Mouse (Mus musculus) CD4-positive, CD25-positive, alpha-beta regulatory T cell, adult 4 months (primary cell): ENCODE measurements around the gene Znhit1. TPM values are rescaled to one million over a fixed set of nuclear protein-coding genes. Genes with fewer than 3 reads are reported as not detected.
"Not testable (repeated sequence)": the region's sequence is repeated elsewhere in the genome, so short reads cannot be mapped to it uniquely, and the experiment has no call there.

Experiments
- ATAC-seq: one replicate; pipeline ENCODE4 v1.8.0; 2017
- polyA plus RNA-seq, 2 experiments: library from polyadenylated mRNA; unstranded; fragments of 100-300 nt; shearing (Covaris generic); gene quantifications; one replicate each; pipeline ENCODE4 v1.2.1; 2017

Gene Znhit1
- polyA plus RNA-seq, 2 experiments from 2014 or later: 50.3 to 67.0 TPM

GRCm38 (mm10) chr5:136950521-136950920 lies 37.3 kb downstream of the Znhit1 start:
- ATAC-seq: no peak

DNA sequence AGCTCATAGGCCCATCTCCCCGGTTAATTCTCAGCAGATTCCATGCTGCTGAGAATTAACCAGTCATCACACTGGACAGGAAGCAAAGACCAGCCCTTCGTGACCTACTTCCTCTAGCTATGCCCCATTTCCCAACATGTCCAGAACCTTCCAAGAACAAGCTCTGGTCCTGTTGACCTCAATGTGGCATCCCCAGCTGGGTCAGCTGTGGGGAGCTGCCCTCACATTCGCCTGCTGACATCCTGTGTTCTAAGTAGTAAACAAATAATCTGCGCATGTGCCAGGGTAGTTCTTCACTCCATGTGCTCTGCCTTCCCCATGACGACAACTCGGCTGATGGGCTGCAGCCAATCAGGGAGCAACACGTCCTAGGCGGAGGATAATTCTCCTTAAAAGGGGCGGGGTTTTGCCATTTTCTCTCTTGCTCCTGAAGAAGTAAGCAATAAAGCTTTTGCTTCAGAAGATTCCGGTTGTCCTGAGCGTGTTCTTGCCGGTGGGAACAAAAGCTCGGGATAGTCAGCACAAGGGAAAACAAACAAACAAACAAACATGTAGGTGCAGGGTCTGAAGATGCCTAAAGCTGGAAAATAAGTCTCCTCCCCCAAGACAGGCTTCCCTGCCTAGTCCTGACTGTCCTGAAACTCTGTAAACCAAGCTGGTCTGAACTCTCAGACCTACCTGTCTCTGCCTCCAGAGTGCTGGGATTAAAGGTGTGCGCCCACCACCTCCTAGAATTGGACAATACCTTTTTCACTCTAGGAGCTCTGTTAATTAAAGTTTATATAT lies 38.1 kb downstream of the Znhit1 start:
- ATAC-seq: not testable (repeated sequence)

DNA sequence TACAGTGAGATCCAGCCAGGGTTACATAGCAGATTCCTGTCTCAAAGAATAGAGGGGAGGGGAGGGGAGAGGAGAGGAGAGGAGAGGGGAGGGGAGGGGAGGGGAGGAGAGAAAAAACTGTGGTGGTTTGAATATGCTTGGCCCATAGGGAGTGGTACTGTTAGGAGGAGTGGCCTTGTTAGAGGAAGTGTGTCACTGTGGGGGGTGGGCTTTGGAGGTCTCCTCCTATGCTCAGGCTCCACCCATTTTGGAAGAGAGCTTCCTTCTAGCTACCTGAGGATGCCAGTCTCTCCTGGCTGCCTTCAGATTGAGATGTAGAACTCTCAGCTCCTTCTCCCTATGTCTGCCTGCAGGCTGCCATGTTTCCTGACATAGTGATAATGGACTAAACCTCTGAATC lies 39.9 kb downstream of the Znhit1 start:
- no peak for ATAC-seq

- ATAC-seq: no peak
Measured at GRCm38 (mm10) chr5:136945084-136945483, 42.7 kb downstream of the Znhit1 start.

DNA sequence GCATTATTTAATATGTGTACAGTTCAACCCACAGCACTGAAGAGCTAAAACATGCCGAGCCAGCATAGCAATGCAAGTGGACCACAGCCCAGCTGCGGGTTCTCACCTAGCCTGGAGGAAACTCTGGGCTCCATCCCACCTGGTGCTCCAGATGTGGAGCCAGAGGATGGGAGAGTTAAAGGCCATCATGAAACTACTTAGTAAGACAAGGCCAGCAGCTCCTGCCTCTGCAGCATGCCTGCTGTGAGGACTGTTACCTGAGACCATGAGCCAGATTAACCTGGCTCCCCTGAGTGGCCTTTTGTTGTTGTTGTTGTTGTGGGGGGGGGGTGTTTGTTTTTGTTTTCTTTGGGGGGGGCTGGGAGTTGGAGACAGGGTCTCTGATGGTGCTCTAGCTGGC lies 44.4 kb downstream of the Znhit1 start:
- ATAC-seq: no peak

DNA sequence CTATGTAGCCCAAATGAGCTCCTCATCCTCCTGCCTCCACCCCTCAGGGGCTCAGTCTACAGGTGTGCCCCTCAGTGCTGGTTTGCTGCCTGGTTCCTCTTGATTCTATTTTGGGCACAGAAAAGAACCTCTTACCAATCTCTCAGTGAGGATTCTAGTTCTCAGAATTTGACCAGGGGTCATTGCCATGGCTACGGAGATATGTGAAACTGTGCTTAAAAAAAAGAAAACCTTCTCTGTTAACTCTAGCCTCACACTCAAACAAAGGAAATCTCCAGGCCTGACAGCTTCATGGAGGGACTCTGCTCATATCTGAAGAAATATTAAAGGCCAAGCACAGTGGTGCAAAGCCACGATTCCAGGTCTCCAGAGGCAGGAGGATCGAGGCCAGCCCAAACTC lies 45.0 kb downstream of the Znhit1 start:
- ATAC-seq: no peak

- no peak for ATAC-seq
Measured at GRCm38 (mm10) chr5:136940845-136941560, 46.8 kb downstream of the Znhit1 start.

- not testable (repeated sequence) for ATAC-seq
Measured at GRCm38 (mm10) chr5:136940029-136940428, 47.8 kb downstream of the Znhit1 start.

DNA sequence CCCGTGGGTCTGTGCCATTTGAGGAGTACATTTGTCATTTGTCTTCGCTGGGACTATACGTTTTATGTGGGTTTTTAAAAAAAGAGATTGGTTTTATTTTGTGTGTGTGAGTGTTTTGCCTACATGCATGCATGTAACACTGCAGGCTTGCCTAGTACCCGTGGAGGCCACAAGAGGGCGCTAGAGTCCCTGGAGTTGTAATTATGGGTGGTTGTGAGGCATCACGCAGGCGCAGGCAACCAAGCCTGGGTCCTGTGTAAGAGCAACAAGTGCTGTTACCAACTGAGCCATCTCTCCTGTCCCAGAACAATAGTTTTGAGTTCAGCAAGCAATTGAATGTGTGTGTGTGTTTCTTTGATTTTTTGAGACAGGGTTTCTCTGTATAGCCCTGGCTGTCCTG lies 48.5 kb downstream of the Znhit1 start:
- no peak for ATAC-seq

GRCm38 (mm10) chr5:136937621-136938020 lies 50.2 kb downstream of the Znhit1 start:
- ATAC-seq: no peak

DNA sequence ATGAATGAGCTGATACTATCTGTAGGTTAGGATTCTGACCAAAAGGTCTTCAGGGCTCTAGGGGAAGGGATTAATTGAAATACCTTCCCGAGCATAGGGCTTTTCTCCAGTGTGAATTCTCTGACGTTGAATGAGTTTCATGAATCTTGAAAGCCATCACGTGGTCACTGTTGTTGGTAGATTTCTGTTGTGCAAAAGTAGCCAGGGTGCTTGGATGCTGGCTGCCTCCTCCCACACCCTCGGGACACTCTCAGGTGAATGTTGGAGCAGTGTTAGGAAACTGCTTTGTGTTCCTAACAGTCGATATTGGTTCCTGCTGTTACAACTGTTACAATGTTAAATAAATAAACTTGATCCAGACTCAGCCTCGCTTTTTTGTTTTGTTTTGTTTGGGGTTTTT lies 51.1 kb downstream of the Znhit1 start:
- ATAC-seq: no peak

DNA sequence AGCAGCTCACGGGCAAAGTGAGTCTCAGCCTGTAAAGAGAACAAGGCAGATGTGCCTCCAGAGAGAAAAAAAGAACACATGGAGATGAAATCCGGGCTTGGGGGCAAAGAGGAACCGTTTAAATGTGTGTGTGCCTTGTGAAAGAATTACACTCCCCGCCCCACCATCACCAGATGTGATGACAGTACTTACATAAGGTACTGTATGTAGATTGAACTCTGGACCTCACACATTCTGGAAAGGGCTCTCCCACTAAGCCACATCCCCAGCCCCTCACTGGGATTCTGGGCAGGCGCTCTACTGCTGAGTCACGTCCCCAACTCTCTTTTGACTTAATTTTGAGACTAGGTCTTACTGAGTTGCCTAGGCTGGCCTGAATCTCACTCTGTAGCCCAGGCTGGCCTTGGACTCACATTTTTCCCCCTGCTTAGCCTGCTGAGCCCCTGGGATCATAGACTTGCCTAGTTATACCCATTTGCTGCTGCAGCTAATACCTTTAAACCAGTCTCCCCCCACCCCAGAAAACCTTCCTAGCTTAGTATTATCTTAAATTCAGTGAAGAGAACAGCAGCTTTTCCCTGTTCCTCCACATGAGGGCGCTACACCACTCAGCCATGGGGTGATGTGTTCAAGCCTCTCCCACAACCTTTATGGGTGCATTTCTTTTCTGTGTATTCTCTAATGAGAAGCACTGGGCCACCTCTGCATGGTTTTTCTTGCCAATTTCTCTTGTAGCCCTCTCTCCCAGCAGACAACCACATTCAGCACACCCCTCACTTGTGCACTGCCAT lies 51.7 kb downstream of the Znhit1 start:
- no peak for ATAC-seq

DNA sequence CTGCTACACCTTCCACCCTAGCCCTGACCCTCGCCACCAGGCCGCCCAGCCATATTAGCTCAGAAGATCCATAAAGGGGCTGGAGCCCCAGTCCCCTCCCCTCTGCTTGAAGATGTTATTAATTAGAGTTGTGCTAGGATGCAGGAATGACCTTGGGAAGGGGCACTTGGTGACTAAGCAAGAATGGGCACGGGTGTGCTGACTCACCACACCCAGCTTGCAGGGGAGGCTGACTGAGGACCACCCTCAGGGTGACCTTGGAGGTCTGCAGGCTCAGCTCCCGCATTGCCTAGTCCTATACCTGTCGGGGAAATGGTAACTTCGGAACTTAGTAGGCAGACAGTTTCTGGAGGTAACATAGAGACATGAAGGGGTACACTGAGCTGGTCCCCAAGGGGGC lies 53.9 kb downstream of the Znhit1 start:
- no peak for ATAC-seq

GRCm38 (mm10) chr5:136932956-136933355 lies 54.9 kb downstream of the Znhit1 start:
- ATAC-seq: no peak

Other genes with a start within 250 kb of the Znhit1 start
- gene Col26a1, start 104.8 kb downstream of the Znhit1 start, polyA plus RNA-seq: under 1 TPM in 1 of 2 experiments, not detected in 1; 0.41 TPM
- gene Ift22, start 79.9 kb downstream of the Znhit1 start, polyA plus RNA-seq: 10 to 100 TPM; 12.5 to 14.1 TPM
- 100 to 1,000 TPM; 390 to 404 TPM for gene Fis1, start 34.7 kb downstream of the Znhit1 start, polyA plus RNA-seq
- gene Cldn15, start 21.4 kb downstream of the Znhit1 start, polyA plus RNA-seq: under 1 TPM in 1 of 2 experiments, not detected in 1; 0.34 TPM
- gene Plod3, start 1.0 kb downstream of the Znhit1 start, polyA plus RNA-seq: 1 to 10 TPM; 4.4 to 8.8 TPM
- not detected for gene Vgf, start 38.4 kb upstream of the Znhit1 start, polyA plus RNA-seq
- gene Ap1s1, start 58.1 kb upstream of the Znhit1 start, polyA plus RNA-seq: 10 to 100 TPM; 62.2 to 84.9 TPM
- under 1 TPM in 1 of 2 experiments, not detected in 1; 0.20 TPM for gene Serpine1, start 84.2 kb upstream of the Znhit1 start, polyA plus RNA-seq
- 10 to 100 TPM; 15.1 to 18.5 TPM for gene Trim56, start 128.2 kb upstream of the Znhit1 start, polyA plus RNA-seq
- gene Muc3, start 161.3 kb upstream of the Znhit1 start, polyA plus RNA-seq: not detected
- gene Muc3a, start 224.4 kb upstream of the Znhit1 start, polyA plus RNA-seq: 1 to 10 TPM; 8.0 to 9.5 TPM